Mouse (Mus musculus) ES-E14 (cell line): ENCODE data around the gene Svs6. TPM values are rescaled to one million over a fixed set of nuclear protein-coding genes. Genes with fewer than 3 reads are reported as not detected.
"Not testable (repeated sequence)": the region's sequence is repeated elsewhere in the genome, so short reads cannot be mapped to it uniquely, and the experiment has no call there.

Experiments
- DNase-seq: peaks from one replicate; pipeline ENCODE4 v3.0.0-alpha.2; 2013; ENCODE audit warnings: low read depth, low spot score
- H3K27ac ChIP-seq: 2 replicates; pipeline ENCODE4 v1.5.1; 2012; ENCODE audit warnings: low read depth, mild to moderate bottlenecking, low read length, moderate library complexity, mixed read lengths; ENCODE audit not compliant: poor library complexity, insufficient read depth, severe bottlenecking
- H3K36me3 ChIP-seq: 2 replicates; pipeline ENCODE4 v1.6.1; 2012; ENCODE audit warnings: mild to moderate bottlenecking, low read length, moderate library complexity, mixed read lengths; ENCODE audit not compliant: control insufficient read depth, poor library complexity, insufficient read depth, severe bottlenecking
- H3K4me1 ChIP-seq, 2 experiments: fragments of 150-350 bp in 1 of 2; sonication (generic) in 1 of 2; 2 replicates each; pipeline ENCODE4 v1.6.1; 2012; ENCODE audit warnings: low read length in 2 of 2, mild to moderate bottlenecking in 1 of 2, mixed read lengths in 1 of 2; ENCODE audit not compliant: control insufficient read depth in 2 of 2, insufficient read depth in 2 of 2, poor library complexity in 1 of 2
- H3K4me3 ChIP-seq, 2 experiments: fragments of 150-350 bp in 1 of 2; sonication (generic) in 1 of 2; 2 replicates each; pipeline ENCODE4 v1.5.1; 2012; ENCODE audit warnings: low read length in 2 of 2, low read depth in 1 of 2, mild to moderate bottlenecking in 1 of 2, mixed read lengths in 1 of 2; ENCODE audit not compliant: insufficient read depth in 1 of 2, poor library complexity in 1 of 2, severe bottlenecking in 1 of 2
- H3K9ac ChIP-seq: 2 replicates; pipeline ENCODE4 v1.6.1; 2012; ENCODE audit warnings: low read depth, mild to moderate bottlenecking, low read length, mixed read lengths; ENCODE audit not compliant: poor library complexity, insufficient read depth, severe bottlenecking
- H3K9me3 ChIP-seq: fragments of 150-350 bp; sonication (generic); 2 replicates; pipeline ENCODE4 v1.6.1; 2012; ENCODE audit warnings: low read depth, mild to moderate bottlenecking, low read length; ENCODE audit not compliant: control insufficient read depth, insufficient read depth
- CHD2 ChIP-seq: IDR thresholded peaks from 2 replicates; pipeline ENCODE4 v1.6.1; 2014; ENCODE audit warnings: mild to moderate bottlenecking, low read depth, low read length, inconsistent platforms
- HCFC1 ChIP-seq: IDR thresholded peaks from 2 replicates; pipeline ENCODE4 v1.6.1; 2012; ENCODE audit warnings: low read length, inconsistent platforms, borderline replicate concordance; ENCODE audit not compliant: insufficient read depth
- MAFK ChIP-seq: IDR thresholded peaks from 2 replicates; pipeline ENCODE4 v1.6.1; 2014; ENCODE audit warnings: mild to moderate bottlenecking, low read depth, low read length, inconsistent platforms; ENCODE audit not compliant: insufficient read depth
- ZC3H11A ChIP-seq: IDR thresholded peaks from 2 replicates; pipeline ENCODE4 v1.6.1; 2012; ENCODE audit warnings: low read depth, mild to moderate bottlenecking, inconsistent platforms, low read length, borderline replicate concordance
- ZNF384 ChIP-seq: IDR thresholded peaks from 2 replicates; pipeline ENCODE4 v1.6.1; 2012; ENCODE audit warnings: low read depth, low read length, inconsistent platforms
- in situ Hi-C, 2 experiments: fragments of 600-800 bp; cut with MboI; formaldehyde crosslinking; loops; one replicate each; pipeline ENCODE4 v1.15.1; 2025; ENCODE audit warnings: low sequenced_read_pairs in 2 of 2, inconsistent platforms in 1 of 2; ENCODE audit not compliant: unreplicated experiment in 2 of 2
- total RNA-seq: library from RNA; depleted of rRNA; stranded (reverse); fragments of 300-350 nt; gene quantifications from 2 replicates; pipeline ENCODE4 v1.2.3, GENCODE M21; 2012; rRNA removed

Gene Svs6
- not detected in 2 replicates for total RNA-seq

- H3K4me1 ChIP-seq, H3K36me3 ChIP-seq, H3K27ac ChIP-seq, DNase-seq, in situ Hi-C loops, H3K4me3 ChIP-seq, H3K9ac ChIP-seq, H3K9me3 ChIP-seq: not testable (repeated sequence)
Observed at GRCm38 (mm10) chr2:164316451-164316850, at the start of gene Svs6. Svs6 (plus strand) TSS chr2:164316751.

DNA sequence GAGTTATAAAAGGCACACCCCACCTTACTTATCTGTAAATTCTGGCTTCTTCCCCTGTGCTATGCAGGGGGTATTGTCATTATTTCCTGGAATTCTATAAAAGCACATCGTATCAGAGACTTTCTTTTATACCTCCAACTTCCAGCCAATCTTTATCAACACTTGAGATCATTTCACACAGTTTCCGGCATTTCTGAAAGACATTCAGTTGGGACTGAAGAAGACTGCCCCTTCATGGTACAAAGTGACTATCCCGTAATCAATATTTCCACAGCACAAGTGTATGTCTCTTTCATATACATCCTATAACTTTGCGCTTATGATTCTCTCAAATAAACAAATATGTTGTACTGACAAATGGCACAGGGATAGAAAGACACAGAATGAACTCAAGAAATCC lies 38.2 kb upstream of the Svs6 start, which contains the start of gene Svs4:
Gene Svs4, minus strand, starts transcription at position 101 of the 400 bp plus-strand sequence.
- in situ Hi-C loops, result no loop called here
- no peaks in the 10 kb centered on the region for H3K36me3 ChIP-seq
- H3K4me1 ChIP-seq, result no peaks in the 10 kb centered on the region
- TF ChIP-seq CHD2 (no peak), HCFC1 (no peak), MAFK (no peak), ZNF384 (no peak), ZC3H11A (no peak)
- DNase-seq, result no peak
- H3K9ac ChIP-seq, result no peak within 1 kb of the TSS
- no peaks in the 10 kb centered on the region for H3K9me3 ChIP-seq
- no peak within 1 kb of the TSS for H3K27ac ChIP-seq
- H3K4me3 ChIP-seq, result no peak within 1 kb of the TSS

- DNase-seq, H3K9me3 ChIP-seq, H3K9ac ChIP-seq, H3K36me3 ChIP-seq, in situ Hi-C loops, H3K4me3 ChIP-seq, H3K4me1 ChIP-seq, H3K27ac ChIP-seq: not testable (repeated sequence)
Observed at GRCm38 (mm10) chr2:164288968-164289367, 27.6 kb upstream of the Svs6 start, which contains the start of gene Svs3a. Svs3a (plus strand) TSS chr2:164289268.

DNA sequence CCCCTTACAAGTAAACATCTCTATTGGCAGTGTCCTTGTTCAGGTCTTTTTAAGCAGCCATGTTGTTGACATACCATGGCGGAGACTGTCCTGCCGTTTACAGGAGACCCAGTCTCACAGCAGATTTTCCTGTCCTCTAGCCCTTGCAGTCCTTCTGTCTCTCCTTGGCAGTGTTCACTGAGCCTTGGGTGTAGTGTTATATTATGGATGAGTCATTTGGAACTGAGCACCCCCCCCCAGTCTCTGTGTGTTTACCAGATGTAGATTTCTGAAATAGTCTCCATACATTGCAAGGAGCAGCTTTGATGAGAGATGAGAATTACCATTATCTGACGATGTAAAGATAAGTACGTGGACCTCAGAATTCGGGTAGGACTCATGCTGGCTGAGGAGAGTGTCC lies 4.0 kb upstream of the Svs6 start:
- Histone ChIP-seq H3K9ac (no peak overlapping the region), H3K4me3 (no peak overlapping the region), H3K4me1 (no peaks in the 10 kb centered on the region), H3K9me3 (no peaks in the 10 kb centered on the region), H3K27ac (no peak overlapping the region), H3K36me3 (no peaks in the 10 kb centered on the region)
- in situ Hi-C loops, result no loop called here
- no peak for DNase-seq
- TF ChIP-seq ZNF384 (no peak), CHD2 (no peak), ZC3H11A (no peak)

DNA sequence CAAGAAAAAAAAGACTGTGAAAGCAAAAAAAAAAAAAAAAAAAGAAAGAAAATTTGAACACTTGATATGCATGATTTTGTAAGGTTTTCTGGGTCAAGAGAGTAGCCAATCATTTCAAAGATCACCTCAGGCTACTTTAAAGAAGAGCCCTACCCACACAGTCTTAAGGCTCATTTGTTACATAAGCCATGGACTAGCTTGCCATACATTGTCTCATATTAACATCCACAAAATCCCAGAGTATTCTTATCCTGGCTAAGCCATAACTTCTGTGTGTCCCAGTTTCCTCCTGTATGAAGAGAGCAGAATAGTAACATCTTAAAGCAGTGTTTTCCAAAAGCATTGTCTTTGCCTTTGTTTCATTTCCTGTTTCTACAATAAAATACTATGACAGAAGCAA lies 1.1 kb upstream of the Svs6 start:
- DNase-seq, in situ Hi-C loops, H3K9ac ChIP-seq, H3K36me3 ChIP-seq, H3K9me3 ChIP-seq, H3K27ac ChIP-seq, H3K4me3 ChIP-seq, H3K4me1 ChIP-seq: not testable (repeated sequence)
